Mouse (Mus musculus): ENCODE measurements around the gene Copg2. TPM values are rescaled to one million over a fixed set of nuclear protein-coding genes. Genes with fewer than 3 reads are reported as not detected.

Copg2 gene
- total RNA-seq (2021) = 10 to 100 TPM; 37.7 to 42.7 TPM

GRCm38 (mm10) chr6:30896195-30896985, at the start of gene Copg2:
Copg2 (minus strand) TSS chr6:30896794.
- DNase-seq (ENCODE audit: low spot score) = peak; percentile 91
- intact Hi-C loops (cut with DNase I) = no loop called here

GRCm38 (mm10) chr6:30939264-30939663, 42.7 kb upstream of the Copg2 start:
- intact Hi-C loops (cut with DNase I) = no loop called here
- DNase-seq (ENCODE audit: low spot score) = no peak

GRCm38 (mm10) chr6:30922821-30923220, 26.2 kb upstream of the Copg2 start:
- intact Hi-C loops (cut with DNase I) = loop anchor here (10.0 kb wide), 1 partner anchor 388 kb away; no protein-coding TSS in a partner anchor

DNA sequence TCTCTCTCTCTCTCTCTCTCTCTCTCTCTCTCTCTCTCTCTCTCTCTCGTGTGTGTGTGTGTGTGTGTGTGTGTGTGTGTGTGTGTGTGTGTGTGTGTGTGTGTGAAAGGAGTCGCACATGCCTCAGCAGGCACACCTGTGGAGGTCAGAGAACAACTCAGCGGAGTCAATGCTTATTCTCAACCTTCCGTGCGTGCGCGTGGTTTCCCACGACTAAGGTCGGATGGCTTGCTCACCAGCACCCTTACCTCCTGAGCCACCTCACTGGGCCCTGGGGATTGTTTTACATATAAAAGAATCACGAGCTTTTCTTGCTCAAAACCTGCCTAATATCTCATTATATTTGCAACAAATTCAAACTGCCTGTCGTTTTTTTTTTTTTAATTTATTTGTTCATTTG, 25.2 kb upstream of the Copg2 start:
- intact Hi-C loops (cut with DNase I) = loop anchor here (10.0 kb wide), 1 partner anchor 387 kb away; no protein-coding TSS in a partner anchor
- DNase-seq (ENCODE audit: low spot score) = no peak

More at GRCm38 (mm10) chr6:30922821-30923220, 26.2 kb upstream of the Copg2 start:
- no peak for DNase-seq (ENCODE audit: low spot score)

DNA sequence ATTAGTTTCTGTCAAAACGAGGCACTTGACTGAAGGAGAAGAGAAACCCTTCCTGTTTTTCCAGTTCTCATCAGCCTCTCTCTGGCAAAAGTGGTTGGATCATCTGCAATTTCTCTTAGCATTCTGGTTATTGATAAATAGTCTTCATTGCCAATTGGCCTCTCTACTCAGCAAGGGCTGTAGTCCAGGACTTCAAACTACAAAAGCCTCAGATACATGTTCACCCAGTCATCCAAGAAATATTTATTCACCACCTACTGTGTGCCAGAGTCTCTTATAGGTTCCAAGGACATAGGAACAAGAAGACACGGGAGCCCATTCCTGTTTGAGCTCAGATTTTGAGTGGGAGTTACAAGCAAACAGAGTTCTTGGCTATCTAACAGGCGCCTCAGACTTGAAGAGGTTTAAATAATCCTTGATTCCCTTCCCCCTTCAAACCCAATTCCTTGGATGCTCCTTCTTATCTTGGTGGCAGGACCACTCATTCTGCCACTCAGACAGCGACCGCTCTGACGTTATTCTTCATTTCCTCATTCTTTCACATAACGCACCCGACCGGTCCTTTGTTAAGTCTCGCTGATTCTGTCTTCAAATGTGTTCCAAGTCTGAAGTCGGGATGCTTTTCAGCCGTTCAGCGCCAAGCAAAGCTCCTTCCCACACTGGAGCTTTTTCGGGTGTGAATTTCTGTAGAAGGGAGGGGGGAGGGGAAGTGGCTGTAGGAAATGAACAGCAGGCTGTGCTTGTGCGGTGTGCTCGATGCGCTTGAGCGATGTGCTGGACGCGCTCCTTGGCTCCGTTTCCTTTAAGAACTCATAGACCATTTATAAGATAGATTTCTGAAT, 24.5 kb upstream of the Copg2 start:
- DNase-seq (ENCODE audit: low spot score) = no peak
- intact Hi-C loops (cut with DNase I) = loop anchor here (10.0 kb wide), 1 partner anchor 386 kb away; no protein-coding TSS in a partner anchor

GRCm38 (mm10) chr6:30915473-30915872, 18.9 kb upstream of the Copg2 start, which contains the start of gene Tsga13:
Tsga13 (minus strand) TSS chr6:30915573.
- DNase-seq (ENCODE audit: low spot score) = no peak
- intact Hi-C loops (cut with DNase I) = no loop called here

DNA sequence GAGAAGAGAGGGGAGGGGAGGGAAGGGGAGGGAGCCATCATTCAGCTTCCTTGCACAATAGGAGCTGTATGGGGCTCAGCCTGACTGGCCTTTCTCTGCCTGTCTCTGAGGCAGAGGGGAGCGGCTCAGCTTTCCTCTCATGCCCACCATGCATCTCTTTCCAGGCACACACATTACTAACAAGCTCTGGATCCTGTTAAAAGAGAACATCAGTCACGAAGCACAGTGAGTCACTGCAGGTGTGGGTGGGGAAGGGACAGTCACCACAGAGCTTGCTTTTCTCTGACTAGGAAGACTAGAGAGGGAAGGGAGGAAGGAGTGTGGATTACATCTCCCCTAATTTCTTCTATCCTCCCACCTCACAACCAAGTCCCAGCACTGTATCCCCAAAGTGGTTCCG, 11.4 kb upstream of the Copg2 start:
- no peak for DNase-seq (ENCODE audit: low spot score)
- intact Hi-C loops (cut with DNase I) = no loop called here

GRCm38 (mm10) chr6:30904911-30905310, 8.3 kb upstream of the Copg2 start:
- intact Hi-C loops (cut with DNase I) = no loop called here
- DNase-seq (ENCODE audit: low spot score) = no peak

DNA sequence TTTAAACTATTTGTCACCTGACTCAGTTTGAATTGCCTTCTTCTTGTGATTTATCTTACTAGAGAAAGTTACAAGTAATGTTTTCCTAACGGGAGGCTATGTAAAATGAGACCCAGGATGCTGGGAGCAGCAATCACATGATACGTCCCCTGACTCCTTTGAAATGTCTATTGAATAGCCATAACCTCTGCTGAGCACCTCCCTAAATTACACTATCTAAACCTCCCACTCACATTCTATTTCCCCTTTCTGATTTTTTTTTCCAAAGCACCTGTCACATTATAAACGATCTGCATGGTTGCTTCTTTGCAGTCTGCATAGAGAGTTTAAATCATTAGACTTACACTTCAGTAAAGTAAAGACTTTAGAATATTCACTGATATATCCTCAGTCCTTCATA, 7.4 kb upstream of the Copg2 start:
- no peak for DNase-seq (ENCODE audit: low spot score)
- intact Hi-C loops (cut with DNase I) = no loop called here

DNA sequence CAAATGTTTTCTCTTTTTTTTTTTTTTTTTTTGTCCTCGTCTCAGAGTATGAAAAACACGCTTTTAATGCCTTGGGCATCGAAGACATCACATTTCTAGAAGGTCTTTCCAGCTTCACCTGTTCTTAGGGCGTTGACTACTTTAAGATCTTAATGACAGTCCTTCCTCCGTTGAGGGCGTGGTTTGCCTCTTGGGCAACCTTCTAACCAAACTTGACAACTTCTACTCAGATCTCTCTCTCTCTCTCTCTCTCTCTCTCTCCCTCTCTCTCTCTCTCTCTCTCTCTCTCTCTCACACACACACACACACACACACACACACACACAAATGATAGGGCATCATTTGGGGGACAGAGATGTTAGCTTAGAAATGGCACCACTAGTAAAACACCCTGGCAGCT, 926 bp upstream of the Copg2 start:
- DNase-seq (ENCODE audit: low spot score) = no peak
- intact Hi-C loops (cut with DNase I) = no loop called here

GRCm38 (mm10) chr6:30896986-30897327, 363 bp upstream of the Copg2 start:
- DNase-seq (ENCODE audit: low spot score) = no peak
- intact Hi-C loops (cut with DNase I) = no loop called here

DNA sequence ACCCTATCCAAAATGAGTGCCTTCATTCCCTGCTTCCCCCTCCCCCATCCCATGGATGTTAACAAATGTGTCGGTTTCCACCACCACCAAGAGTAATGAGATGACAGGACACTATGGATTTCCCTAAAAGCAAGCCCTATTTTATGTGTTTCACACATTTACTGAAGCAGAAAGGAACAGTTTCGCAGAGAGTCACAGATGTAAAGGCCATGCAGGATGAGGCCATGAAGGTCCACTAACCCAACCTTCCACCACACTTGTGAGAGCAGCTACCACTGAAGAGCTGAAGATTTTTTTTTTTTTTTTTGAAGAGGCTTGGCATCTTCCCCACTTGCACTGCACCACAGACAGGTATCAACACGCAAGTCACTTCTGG, 787 bp downstream of the Copg2 start:
- intact Hi-C loops (cut with DNase I) = no loop called here
- no peak for DNase-seq (ENCODE audit: low spot score)

- no peak for DNase-seq (ENCODE audit: low spot score)
- intact Hi-C loops (cut with DNase I) = no loop called here
These were observed 3.5 kb downstream of the Copg2 start for GRCm38 (mm10) chr6:30893081-30893480.

- DNase-seq (ENCODE audit: low spot score) = no peak
- intact Hi-C loops (cut with DNase I) = no loop called here
These were observed 4.8 kb downstream of the Copg2 start for GRCm38 (mm10) chr6:30891761-30892160.

- intact Hi-C loops (cut with DNase I) = no loop called here
- no peak for DNase-seq (ENCODE audit: low spot score)
These were observed 11.7 kb downstream of the Copg2 start for GRCm38 (mm10) chr6:30884856-30885255.

GRCm38 (mm10) chr6:30883491-30883890, 13.1 kb downstream of the Copg2 start:
- no peak for DNase-seq (ENCODE audit: low spot score)
- intact Hi-C loops (cut with DNase I) = no loop called here

DNA sequence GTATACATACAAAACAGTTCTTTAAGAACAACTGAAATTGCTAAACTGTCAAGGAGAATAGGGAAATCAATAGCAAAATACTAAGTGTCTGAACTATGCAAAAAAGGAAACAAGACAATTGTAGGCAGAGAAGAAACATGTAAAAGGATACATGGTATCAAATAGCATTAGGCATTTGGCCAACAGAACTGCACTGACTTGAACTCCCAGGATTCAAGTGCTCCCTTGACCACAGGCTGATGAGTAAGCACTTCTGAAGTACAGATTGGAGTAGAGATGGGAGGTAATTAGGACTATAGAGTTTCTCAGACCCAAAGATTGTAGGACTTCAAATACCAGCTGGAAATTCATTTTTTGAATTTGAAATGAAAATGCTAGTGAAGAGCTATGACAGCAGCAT, 19.9 kb downstream of the Copg2 start:
- intact Hi-C loops (cut with DNase I) = no loop called here
- no peak for DNase-seq (ENCODE audit: low spot score)

DNA sequence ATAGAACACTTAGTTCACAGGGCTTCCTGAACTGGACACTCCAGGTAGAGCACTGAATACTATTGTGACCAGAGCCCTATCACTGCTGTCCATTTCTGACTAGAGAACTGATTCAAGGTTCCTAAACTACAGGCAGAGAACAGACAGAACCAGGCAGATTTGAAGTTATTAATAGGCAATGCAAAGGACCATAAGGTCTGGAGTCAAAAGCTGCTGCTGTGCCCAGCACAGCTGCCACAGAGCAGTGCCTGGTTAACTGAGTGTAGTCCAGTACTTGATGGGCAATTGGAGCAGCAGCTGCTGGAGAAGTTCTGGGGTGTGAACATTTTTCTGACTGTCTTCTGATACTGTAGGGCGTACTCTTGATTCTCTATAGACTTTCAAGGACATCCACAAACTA, 30.1 kb downstream of the Copg2 start:
- intact Hi-C loops (cut with DNase I) = no loop called here
- DNase-seq (ENCODE audit: low spot score) = no peak

GRCm38 (mm10) chr6:30865031-30865678, 31.4 kb downstream of the Copg2 start:
- intact Hi-C loops (cut with DNase I) = no loop called here
- DNase-seq (ENCODE audit: low spot score) = no peak

DNA sequence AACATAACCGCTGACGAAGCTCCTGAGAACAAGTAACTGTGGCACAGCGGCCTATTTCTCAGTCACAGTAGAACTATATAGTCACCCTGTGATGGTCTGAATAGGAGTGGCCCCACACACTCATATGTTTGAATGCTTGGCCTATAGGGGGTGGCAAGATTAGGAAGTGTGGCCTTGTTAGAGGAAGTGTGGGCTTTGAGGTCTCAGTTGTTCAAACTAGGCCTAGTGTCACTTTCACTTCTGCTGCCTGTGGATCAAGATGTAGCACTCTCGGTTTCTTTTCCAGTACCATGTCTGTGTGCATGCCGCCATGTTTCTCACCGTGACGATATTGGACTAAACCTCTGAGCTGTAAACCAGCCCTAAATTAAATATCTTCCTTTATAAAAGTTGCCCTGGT, 40.6 kb downstream of the Copg2 start:
- intact Hi-C loops (cut with DNase I) = no loop called here

DNA sequence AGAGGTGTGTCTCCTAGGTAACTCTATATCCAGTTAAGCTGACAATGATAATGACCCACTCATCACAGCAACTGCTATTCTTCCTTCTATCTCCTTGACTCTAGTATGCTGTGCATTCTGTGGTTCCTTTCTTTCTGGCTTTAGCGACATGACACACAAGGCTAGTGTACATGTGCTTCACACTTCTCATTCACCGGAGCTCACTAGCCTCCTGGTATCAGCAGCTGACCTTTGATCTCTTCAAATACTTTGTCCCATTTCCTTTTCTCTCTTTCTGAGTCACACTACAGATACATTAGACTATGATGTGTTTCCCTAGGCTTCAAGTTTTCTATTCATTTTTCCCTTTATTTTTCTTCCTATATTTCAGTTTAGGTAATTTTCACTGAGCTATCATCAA, 41.4 kb downstream of the Copg2 start:
- DNase-seq (ENCODE audit: low spot score) = no peak
- intact Hi-C loops (cut with DNase I) = no loop called here

More for the DNA sequence above, 40.6 kb downstream of the Copg2 start:
- no peak for DNase-seq (ENCODE audit: low spot score)
